Mouse (Mus musculus) left cerebral cortex, adult 9 months (tissue): ENCODE results near the gene Rtn4r.

ENCODE experiments used
- DNase-seq, 2 experiments: peaks; one replicate each; pipeline ENCODE4 v3.0.0; 2022; ENCODE audit warnings: low spot score in 2 of 2

Gene Rtn4r

DNA sequence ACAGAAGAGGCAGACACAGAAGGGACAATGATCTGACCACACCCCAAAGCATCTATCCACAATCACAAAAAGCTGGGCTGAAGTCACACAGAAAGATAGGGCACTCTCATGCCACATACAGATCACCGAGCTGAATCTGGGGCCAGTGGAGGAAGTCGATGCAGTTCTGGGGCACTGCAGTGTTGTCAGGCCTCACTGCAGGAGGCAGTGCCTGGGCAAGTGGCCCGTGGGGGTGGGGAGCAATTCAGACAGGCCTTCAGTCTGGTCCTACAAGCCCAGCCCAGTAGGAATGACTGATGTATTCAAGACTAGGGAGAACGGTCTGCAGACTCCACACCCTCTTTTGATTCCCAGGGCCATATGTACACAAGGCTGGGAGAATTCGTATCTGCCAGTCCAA, 2.8 kb upstream of the Rtn4r start:
- DNase-seq: no peak

DNA sequence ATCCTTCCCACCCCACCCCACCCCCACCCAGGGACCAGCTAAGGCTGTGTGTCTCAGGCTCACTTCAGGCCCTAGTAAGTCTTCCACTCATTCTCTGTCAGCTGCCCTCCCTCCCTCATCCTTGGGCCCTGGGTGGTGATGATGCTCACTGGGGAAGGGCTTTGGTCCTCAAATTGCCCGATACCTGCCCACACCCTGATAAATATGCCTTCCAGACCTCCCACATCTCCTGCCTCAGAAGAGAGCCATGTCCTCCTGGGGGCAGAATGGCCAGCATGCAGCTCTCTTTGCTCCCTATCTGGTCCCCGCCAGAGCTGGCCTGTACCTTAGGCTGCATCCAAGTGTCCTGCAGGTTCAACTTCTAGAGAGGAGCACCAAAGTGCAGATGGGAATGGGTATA, 2.3 kb upstream of the Rtn4r start:
- no peak for DNase-seq

DNA sequence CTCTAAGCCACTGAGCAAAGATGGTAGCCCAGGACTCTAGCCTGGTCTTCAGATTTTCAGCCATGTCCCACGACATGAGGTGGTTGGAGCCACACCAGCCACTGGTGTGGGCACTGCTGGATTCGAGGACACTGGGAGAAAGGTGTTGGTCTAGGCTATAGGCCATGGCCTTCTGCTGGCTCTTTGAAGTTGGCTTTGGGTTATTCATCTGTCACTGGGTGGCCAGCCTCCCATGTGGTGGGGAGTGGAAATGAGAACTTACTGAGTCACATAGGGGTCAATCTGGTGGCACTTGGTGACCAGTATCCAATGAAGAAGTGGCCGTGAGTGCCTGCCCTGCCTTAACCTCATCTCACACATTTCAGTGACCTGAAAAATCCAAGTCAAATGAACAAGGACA, 1.2 kb upstream of the Rtn4r start:
- DNase-seq: no peak

DNA sequence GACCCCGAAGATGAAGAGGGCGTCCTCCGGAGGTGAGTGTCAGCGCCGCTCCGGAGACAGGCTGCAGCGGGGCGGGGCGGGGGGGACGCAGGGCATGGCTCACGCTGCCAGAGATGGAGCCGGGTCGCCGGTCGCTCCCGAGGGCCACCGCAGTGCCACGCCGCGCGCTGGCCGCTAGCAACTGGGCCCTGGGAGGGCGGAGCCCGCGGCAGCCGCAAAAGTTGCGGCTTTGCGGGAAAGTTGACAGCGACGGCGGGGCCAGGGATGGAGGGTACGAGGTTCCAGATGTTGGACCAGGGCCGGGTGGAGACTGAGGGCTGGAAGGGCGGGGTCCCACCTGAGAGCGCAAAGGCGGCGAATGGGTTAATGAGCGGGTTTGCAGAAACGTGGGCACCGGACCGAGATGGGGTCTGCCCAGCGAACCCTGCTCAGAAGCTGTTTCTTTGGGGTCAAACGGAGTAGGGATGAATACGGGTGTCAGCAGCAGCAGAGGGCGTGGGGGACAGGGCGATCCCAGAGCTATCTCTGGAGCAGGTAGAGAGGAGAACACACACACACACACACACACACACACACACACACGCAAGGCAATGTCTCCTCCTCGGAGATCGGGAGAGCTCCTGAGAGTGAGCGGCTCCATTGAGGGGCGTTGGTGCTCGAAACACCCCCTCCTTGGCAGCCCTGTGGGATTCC, 575 bp downstream of the Rtn4r start:
- DNase-seq: no peak

DNA sequence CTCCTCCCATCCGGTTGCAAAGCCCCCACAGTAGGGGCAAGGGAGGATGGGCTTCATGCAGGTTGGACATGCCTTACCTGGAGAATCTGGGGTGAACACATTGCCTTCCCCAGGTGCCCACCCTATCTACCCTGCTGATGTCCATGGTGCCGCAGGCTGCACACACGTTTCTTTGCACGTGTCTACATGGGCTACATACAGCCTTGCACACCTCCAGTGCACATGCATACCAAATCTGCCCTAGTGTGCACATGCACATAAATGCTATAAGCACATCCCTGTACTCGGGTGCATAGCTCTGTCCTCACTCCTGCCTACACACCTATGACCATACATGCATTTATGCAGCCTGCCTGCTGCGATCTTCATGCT, 1.1 kb downstream of the Rtn4r start:
- DNase-seq: no peak

DNA sequence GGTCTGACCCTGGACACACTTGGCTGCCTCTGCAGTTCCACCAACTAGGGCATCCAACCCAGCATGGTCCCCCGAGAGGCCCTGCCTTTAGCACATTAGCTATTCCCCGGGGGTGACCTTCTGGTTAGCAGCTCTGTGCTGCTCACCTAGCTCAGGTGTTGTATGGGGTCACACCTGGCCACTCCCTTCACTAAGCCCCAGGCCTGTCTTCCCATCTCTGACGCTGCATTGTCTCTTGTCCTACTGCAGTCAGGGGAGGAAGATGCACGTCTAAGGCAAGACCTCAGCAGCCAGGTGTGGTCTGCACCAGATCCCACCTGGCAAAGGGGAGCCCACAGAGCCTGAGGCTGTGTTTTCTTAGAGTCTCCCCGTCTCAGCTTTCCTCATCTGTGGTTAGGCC, 2.0 kb downstream of the Rtn4r start:
- DNase-seq: no peak

DNA sequence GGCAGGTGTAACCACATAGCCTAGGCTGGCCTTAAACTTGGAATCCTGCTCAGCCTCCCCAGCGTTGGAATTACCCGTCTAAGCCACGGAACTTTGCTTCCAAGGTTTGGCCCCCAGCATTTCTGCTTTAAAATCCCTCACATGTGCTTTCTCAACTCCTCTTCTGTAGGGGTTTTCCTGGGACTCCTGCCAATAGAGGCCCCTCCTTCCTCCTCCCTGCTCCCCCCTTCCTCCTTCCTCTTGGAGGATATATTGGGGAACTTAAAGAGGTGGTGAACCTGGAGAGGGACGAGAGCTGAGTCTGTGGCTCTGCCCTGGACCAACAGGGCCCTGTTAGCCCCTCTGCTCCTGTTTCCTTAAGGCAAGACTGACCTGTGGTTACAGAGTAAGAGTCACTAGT, 2.8 kb downstream of the Rtn4r start:
- DNase-seq: no peak

DNA sequence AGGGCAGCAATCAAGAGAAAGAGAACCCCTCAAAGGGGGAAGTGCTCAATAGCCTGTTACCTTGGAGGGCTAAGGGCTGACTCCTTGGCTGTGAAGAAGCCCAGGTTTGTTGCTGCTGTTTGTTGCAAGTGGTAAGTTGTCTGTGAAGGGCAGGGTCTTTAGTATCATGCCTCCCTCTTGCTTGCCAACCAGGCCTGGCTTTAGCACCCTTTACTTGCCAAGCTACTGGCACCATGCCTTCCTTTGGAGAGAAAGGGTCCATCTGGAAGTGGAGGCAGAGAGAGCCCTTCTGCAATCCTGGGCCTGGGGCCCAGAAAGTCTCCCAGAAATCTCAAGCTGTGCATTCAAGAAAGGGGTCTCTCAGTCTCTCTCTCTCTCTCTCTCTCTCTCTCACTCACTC, 3.3 kb downstream of the Rtn4r start:
- no peak for DNase-seq

GRCm38 (mm10) chr16:18131245-18131939, 4.0 kb downstream of the Rtn4r start:
- DNase-seq: no peak

GRCm38 (mm10) chr16:18132026-18132425, 4.6 kb downstream of the Rtn4r start:
- DNase-seq: no peak

- no peak for DNase-seq
Observed at GRCm38 (mm10) chr16:18132575-18132974, 5.1 kb downstream of the Rtn4r start.

- no peak for DNase-seq
Observed at GRCm38 (mm10) chr16:18133133-18133920, 5.9 kb downstream of the Rtn4r start.

GRCm38 (mm10) chr16:18135196-18135595, 7.8 kb downstream of the Rtn4r start:
- no peak for DNase-seq

GRCm38 (mm10) chr16:18136015-18136414, 8.6 kb downstream of the Rtn4r start:
- DNase-seq: no peak

- DNase-seq: peak; percentile 50 to 85
Observed at GRCm38 (mm10) chr16:18144201-18144600, 16.8 kb downstream of the Rtn4r start.

DNA sequence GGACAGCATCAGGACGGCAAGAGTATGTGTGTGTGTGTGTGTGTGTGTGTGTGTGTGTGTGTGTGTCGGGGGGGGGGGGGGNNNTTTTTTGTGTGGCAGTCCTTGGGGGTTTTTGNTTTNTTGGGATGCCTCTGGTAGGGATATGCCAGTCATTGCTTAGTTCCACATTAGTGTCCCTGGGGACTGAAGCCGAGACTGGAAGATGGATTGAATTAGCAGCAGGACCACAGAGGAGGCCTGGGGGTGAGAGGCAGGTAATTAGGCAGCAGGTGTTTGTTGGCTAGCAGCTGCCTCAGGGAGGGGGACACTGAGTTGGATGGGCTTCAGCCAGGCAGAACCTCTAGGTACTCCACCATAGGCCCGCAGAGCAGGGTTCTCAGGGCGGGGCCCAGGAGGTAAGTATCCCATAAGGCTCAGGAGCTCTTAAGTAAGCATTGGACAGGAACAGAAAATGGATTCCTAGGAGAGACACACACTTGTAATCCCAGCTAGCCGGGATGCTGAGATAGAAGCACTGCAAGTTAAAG, 18.0 kb downstream of the Rtn4r start:
- no peak for DNase-seq

DNA sequence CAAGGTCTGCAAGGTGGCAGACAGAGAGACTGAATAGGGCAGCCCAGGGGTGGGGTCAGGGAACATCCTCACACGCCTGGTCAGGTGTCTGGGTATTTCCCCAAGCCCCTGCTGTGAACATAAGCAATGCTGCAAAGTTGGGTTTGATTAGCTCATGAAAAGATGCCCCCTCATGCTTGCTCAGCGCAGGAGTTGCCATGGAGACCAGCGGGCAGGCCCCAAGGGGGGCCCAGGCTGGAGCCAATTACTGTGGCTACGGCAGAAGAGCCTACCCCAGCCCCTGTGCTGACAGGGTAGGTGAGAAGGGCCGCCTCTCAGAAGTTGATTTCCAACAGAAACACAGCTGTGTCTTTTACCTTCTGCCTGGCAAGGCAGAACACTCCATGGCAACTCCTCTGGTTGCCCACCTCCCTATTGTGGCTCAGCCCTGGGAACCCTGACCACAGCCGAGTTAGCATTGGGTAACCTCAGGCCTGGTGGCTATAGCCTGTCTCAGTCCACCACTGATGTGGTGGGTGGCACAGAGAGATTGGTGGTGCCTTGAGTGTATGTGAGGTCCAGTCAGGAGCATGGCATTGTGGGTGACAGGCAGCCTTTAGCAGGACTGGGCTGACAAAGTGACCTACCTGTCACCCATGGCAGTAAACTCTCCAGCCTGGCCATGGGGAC, 20.9 kb downstream of the Rtn4r start:
- no peak for DNase-seq

- DNase-seq: no peak
Observed at GRCm38 (mm10) chr16:18149205-18149604, 21.8 kb downstream of the Rtn4r start.

GRCm38 (mm10) chr16:18152189-18152588, 24.7 kb downstream of the Rtn4r start:
- peak in 1 of 2 experiments; percentile 71 for DNase-seq

DNA sequence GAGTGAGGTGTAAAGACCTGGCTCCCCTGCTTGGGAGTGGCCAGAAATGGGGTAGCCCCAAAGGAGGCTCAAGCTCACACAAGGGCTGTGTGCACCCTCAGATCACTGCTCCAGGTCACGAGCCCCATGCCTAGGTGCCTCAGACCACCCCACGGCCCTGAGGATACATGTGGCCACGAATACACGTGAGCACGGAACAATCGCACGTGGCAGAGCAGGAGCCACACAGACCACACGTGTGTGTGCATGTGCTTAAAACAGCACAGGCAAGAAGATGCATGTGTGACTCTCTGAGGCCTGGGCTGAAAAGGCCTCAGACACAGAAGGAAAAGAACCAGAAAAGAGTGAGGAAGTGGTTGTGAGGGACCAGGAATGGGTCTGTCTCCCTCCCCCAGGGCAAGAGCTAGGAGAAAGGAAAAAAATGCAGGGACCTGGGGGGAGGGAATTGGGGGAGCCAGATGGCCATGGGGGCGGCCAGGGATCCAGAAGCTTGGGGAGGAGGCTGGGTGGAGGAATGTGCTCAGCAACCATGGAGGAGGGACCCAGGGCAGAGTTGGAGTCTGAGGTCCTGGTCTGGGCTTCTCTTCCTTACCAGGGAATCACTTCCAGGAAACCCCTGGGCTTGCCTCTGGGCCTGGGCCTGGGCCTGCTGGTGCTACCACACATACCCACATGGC, 25.5 kb downstream of the Rtn4r start:
- peak in 1 of 2 experiments; percentile 68 for DNase-seq

DNA sequence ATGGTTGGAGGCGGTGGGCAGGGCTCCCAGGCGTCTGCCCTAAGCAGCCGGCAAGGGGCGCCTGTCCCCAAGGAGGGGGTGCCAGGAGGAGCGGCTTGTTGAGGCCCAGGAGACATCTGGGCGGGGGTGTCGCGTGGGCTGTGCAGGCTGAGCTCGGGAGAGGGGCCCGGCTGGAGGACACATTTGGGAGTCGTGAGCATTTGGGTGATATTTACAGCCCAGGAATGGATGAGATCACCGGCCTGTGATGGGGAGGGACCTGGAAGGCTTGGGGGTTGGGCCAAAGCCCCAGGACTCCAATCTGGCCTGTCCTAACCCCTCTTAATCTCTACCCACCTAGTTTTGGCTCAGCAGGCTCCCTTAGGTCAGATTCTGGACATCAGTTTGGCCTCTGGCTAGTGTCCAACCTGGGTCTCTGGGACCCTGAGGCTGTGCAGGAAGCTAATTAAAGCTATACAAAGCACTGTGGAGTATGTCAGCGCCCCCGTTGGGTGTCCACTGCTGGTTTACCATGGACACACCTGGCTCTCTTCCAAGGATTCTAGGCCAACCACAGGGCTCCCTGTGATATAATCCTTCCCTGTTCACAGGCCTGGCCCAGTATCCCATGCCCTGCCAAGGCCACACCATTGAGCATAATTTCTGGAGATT, 27.2 kb downstream of the Rtn4r start:
- peak; percentile 79 to 94 for DNase-seq
